Mouse (Mus musculus) macrophage (primary cell): ENCODE results near the gene Snrpg. TPM values are rescaled to one million over a fixed set of nuclear protein-coding genes. Genes with fewer than 3 reads are reported as not detected.

Experiments used
- H3K27ac ChIP-seq: fragments of 350-480 bp; formaldehyde crosslinking; 2 replicates; pipeline ENCODE4 v1.9.0; 2021
- H3K36me3 ChIP-seq: fragments of 350-480 bp; formaldehyde crosslinking; 2 replicates; pipeline ENCODE4 v1.9.0; 2021; ENCODE audit errors: inconsistent target
- H3K4me3 ChIP-seq: fragments of 350-480 bp; formaldehyde crosslinking; 2 replicates; pipeline ENCODE4 v1.9.0; 2021; ENCODE audit errors: inconsistent target
- H3K79me2 ChIP-seq: fragments of 350-480 bp; formaldehyde crosslinking; 2 replicates; pipeline ENCODE4 v1.9.0; 2021; ENCODE audit errors: inconsistent target
- WGBS: methylation state at CpG from one replicate; pipeline ENCODE4 v1.1.7; 2026; ENCODE audit warnings: inconsistent platforms; ENCODE audit not compliant: missing documents; 5-methylcytosine and 5-hydroxymethylcytosine counted together
- polyA plus RNA-seq: library from polyadenylated mRNA; stranded (reverse); fragments of 250-400 nt; gene quantifications from 3 replicates; pipeline ENCODE4 v1.2.4, GENCODE M21; 2018; ENCODE audit warnings: inconsistent platforms

Snrpg gene
- polyA plus RNA-seq, 1 experiment from 2014 or later, result 12.5 TPM

DNA sequence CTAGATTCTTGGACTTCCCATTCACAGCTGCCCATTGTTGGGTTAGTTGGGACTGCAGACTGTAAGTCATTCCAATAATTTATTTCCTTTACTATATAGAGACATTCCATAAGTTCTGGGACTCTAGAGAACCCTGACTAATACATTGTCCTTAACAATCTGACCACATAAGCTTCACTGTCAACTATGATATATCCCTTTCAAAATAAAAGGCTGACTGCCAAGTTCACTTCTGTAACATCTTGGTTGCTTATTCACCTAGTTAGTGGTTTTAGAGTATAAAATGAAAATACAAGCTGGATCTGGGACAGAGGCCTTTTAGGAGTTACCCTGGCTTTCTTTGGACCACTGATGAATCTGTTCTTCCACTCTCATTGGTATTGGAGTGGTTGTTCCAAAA, 11.4 kb downstream of the Snrpg start:
- Histone ChIP-seq H3K4me3 (no peak overlapping the region), H3K79me2 (no peaks in the 10 kb centered on the region; the same call in 1 of the 2 replicates), H3K36me3 (peaks cover 21% of the 10 kb centered on the region), H3K27ac (no peak overlapping the region)

DNA sequence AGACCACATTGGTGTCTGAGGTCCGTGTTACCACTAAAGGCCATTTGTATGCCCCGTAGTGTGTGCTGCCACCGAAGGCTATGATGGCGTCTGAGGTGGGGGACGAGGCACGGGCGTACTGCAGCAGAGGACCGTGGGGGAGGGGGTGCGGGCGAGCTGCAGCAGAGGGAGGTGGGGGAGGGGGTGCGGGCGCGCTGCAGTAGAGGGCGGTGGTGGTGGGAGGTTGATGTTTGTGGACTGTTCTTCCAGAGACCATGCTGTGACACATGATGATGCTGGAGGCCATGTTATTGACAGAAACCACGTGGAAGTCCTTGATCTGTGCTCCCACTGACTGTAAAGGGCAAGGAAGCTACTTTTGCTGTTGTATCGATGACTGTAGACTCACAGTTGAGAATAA, 12.3 kb downstream of the Snrpg start:
- H3K36me3 ChIP-seq, result peaks cover 21% of the 10 kb centered on the region
- H3K4me3 ChIP-seq, result no peak overlapping the region
- no peaks in the 10 kb centered on the region; the same call in 1 of the 2 replicates for H3K79me2 ChIP-seq
- whole genome bisulfite sequencing, result 49% methylated on average over 3 of the region's 16 CpGs
- H3K27ac ChIP-seq, result no peak overlapping the region

GRCm38 (mm10) chr6:86384692-86385091, 13.6 kb downstream of the Snrpg start:
- 97% methylated on average over 4 of the region's 4 CpGs for WGBS
- H3K79me2 ChIP-seq, result no peaks in the 10 kb centered on the region; the same call in 1 of the 2 replicates
- no peak overlapping the region for H3K27ac ChIP-seq
- H3K36me3 ChIP-seq, result peaks cover 31% of the 10 kb centered on the region
- no peak overlapping the region for H3K4me3 ChIP-seq

DNA sequence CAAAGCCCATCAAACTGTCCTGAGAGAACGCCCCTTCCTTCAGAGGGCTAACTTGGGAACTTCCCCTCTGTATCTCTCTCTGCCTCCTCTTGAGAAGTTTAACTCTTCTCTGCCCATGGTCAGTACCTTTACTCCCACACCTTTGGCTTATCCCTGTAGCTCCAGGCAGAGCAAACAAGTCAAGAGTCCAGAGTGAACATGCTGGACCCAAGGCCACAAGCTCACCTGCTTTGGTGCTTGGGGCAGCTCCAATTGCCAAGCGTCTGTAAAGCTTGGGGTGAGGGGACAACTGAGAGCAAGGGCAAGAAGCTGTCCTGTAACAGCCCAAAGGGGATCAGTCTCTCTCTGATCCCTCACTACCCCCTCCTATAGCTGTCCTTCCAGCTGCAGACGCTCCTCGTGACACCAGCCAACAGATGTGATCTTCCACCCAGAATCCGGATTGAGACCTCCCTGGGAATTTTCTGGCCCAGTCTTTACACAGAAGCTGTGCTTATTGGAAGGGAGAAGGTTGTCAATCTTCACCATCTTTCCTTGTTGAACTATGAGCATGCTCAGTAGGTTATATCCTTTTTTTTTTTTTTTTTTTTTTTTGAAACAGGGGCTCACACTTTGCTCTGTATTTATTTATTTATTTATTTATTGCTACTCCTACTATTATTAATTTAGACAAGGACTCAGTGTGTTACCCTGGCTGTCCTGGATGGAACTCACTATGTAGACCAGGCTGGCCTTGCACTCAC, 14.4 kb downstream of the Snrpg start:
- WGBS, result 89% methylated on average over 5 of the region's 5 CpGs

DNA sequence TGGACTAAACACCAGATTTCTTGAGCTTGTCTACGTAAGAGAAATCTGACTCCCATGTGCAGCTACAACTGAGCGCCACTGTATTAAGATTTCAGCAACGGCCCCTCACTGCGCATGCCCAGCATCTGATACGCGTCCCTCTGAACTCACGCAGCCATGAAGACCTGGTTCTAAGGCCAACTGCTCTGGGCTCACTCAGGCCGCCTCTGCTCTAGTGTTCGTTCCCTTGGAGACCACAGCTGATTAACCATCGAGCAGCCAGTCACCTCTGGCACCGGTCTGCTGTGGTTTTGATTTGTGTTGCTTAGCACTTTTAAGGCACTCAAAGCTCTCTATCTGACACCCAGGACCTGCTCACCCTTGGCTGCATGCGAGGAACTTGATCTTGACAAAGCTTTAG, 16.2 kb downstream of the Snrpg start:
- Histone ChIP-seq H3K79me2 (no peaks in the 10 kb centered on the region; the same call in 1 of the 2 replicates), H3K27ac (no peak overlapping the region), H3K4me3 (no peak overlapping the region), H3K36me3 (peaks cover 57% of the 10 kb centered on the region)
- WGBS, result 92% methylated on average over 12 of the region's 12 CpGs

More for the DNA sequence above, 14.4 kb downstream of the Snrpg start:
- Histone ChIP-seq H3K4me3 (no peak overlapping the region), H3K36me3 (peaks cover 39% of the 10 kb centered on the region), H3K79me2 (no peaks in the 10 kb centered on the region; the same call in 1 of the 2 replicates), H3K27ac (no peak overlapping the region)

- Histone ChIP-seq H3K79me2 (peaks cover 1% of the 10 kb centered on the region; the same call in 1 of the 2 replicates), H3K27ac (no peak overlapping the region), H3K4me3 (no peak overlapping the region), H3K36me3 (peaks cover 59% of the 10 kb centered on the region)
- WGBS, result 90% methylated on average over 18 of the region's 18 CpGs
Measured at GRCm38 (mm10) chr6:86388461-86388860, 17.4 kb downstream of the Snrpg start.

GRCm38 (mm10) chr6:86391326-86391725, 20.2 kb downstream of the Snrpg start:
- WGBS, result 94% methylated on average over 5 of the region's 5 CpGs
- Histone ChIP-seq H3K4me3 (no peak overlapping the region), H3K79me2 (peaks cover 25% of the 10 kb centered on the region), H3K27ac (no peak overlapping the region), H3K36me3 (peaks cover 59% of the 10 kb centered on the region)

- Histone ChIP-seq H3K4me3 (no peak overlapping the region), H3K79me2 (peaks cover 25% of the 10 kb centered on the region), H3K36me3 (peaks cover 43% of the 10 kb centered on the region), H3K27ac (no peak overlapping the region)
- WGBS, result no CpG with 5 or more reads among the region's 1 CpGs
Measured at GRCm38 (mm10) chr6:86393187-86393586, 22.1 kb downstream of the Snrpg start.

- Histone ChIP-seq H3K36me3 (peaks cover 33% of the 10 kb centered on the region), H3K79me2 (peaks cover 25% of the 10 kb centered on the region), H3K27ac (no peak overlapping the region), H3K4me3 (no peak overlapping the region)
- 93% methylated on average over 13 of the region's 17 CpGs for WGBS
Measured at GRCm38 (mm10) chr6:86394078-86394720, 23.1 kb downstream of the Snrpg start.

DNA sequence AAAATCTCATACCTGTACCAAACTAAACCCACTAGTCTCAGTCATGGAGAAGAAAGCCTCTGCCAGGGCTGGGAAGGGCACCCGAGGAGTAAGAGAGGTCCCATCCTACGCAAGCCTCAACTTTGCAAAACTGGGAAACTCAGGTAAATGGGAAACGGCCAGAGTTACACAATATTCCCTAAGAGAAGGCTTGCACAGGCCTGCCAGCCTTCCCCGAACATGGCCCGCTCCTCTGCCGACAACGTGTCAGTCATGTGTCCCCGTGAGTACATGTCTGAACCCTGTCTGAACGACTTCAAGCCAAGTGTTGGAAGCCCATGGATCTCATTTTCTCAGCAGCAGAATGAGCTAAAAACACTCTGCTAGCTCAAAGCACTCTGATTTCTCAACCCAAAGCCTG, 23.9 kb downstream of the Snrpg start:
- WGBS, result 97% methylated on average over 9 of the region's 9 CpGs
- peak overlapping the region; percentile 77; the same call in 1 of the 2 replicates for H3K27ac ChIP-seq
- H3K4me3 ChIP-seq, result no peak overlapping the region

GRCm38 (mm10) chr6:86395969-86396368, 24.9 kb downstream of the Snrpg start:
- 3% methylated on average over 10 of the region's 10 CpGs for WGBS

More for the DNA sequence above, 23.9 kb downstream of the Snrpg start:
- Histone ChIP-seq H3K36me3 (peaks cover 25% of the 10 kb centered on the region), H3K79me2 (peaks cover 25% of the 10 kb centered on the region)

DNA sequence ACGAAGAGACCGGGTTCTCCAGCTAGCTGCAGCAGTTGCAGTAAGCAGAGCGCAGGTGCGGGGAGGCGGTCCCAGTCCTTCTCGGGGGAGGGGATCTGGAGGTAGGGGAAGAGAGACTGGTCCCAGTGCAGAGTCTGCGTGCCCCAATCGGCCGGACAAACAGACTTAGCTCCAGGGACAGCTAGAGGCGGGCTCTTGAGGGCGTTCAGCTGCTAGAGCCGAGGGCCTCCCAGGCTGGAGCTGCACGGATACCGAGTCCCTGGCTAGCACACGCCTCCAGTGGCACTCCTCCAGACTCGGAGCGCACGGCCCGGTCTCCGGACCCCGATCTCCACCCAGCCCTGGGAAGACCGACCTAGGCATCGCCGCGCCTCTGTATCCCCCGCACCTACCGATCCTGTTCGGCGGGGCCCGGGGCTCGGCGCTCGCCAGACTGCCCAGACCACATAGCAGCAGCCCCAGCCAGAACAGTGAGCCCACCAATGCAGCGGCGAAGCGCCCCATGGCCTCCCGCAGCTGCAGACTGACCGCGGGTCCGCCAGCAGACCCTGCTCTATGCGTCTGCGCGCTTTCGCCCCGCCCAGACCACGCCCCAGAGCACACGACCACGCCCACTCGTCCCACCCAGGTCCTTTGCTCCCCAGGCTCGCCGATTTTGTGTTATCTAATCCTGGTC, 25.6 kb downstream of the Snrpg start, which contains the start of gene Pcyox1:
Pcyox1 (minus strand) TSS at position 574 of the 676 bp plus-strand sequence.
- Histone ChIP-seq H3K27ac (peak within 1 kb of the TSS; percentile 77), H3K79me2 (peaks cover 25% of the 10 kb centered on the region), H3K4me3 (peak within 1 kb of the TSS; percentile 79), H3K36me3 (peaks cover 8% of the 10 kb centered on the region)
- 1% methylated on average over 50 of the region's 51 CpGs for WGBS

More at GRCm38 (mm10) chr6:86395969-86396368, 24.9 kb downstream of the Snrpg start:
- Histone ChIP-seq H3K36me3 (peaks cover 15% of the 10 kb centered on the region), H3K4me3 (peak overlapping the region; percentile 79), H3K27ac (peak overlapping the region; percentile 77), H3K79me2 (peaks cover 25% of the 10 kb centered on the region)

- Histone ChIP-seq H3K36me3 (peaks cover under 1% of the 10 kb centered on the region; the same call in 1 of the 2 replicates), H3K4me3 (peak overlapping the region; percentile 79), H3K27ac (peak overlapping the region; percentile 62), H3K79me2 (peaks cover 25% of the 10 kb centered on the region)
- 1% methylated on average over 14 of the region's 14 CpGs for whole genome bisulfite sequencing
Measured at GRCm38 (mm10) chr6:86397257-86397980, 26.3 kb downstream of the Snrpg start.

DNA sequence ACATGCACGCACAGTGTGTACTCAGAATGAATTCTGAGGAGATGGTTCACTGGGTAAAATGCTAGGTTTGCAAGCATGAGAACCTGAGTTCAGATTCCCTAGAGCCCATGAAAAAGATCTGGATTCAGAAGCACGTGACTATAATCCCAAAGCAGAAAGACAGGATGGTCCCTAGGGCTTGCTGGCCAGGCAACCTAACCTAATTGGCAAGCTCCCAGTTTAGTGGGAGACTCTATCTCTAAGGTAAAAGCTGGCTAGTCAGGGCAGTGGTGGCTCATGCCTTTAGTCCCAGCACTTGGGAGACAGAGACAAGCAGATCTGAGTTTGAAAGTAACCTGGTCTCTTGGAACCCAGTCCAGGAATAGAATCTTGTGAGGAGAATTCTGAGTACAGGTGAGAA, 27.9 kb downstream of the Snrpg start:
- Histone ChIP-seq H3K79me2 (peaks cover 18% of the 10 kb centered on the region), H3K36me3 (no peaks in the 10 kb centered on the region), H3K4me3 (no peak overlapping the region), H3K27ac (no peak overlapping the region)
- 100% methylated on average over 2 of the region's 2 CpGs for WGBS
